Mouse (Mus musculus): ENCODE measurements at regions not wholly inside any gene's neighbourhood (a gene's known extent, or its start where the extent isn't known, plus 50 kb on each side); places are given as distances from the start of the nearest gene placed in this dataset.
A peak's percentile ranks its signal among the peaks of the same experiment; 100 is the strongest.

- DNase-seq = no peak
Measured at GRCm38 (mm10) chr1:151121686-151122085, 60.7 kb upstream of the Gm47985 start.

GRCm38 (mm10) chr1:151123964-151124363 lies 58.4 kb upstream of the Gm47985 start:
- DNase-seq = peak in 1 of 2 experiments; percentile 67

GRCm38 (mm10) chr1:151125028-151125659 lies 57.2 kb upstream of the Gm47985 start:
- DNase-seq = no peak

GRCm38 (mm10) chr1:151125764-151126485 lies 56.4 kb upstream of the Gm47985 start:
- no peak for DNase-seq

- no peak for DNase-seq
Measured at GRCm38 (mm10) chr1:151126756-151127155, 55.6 kb upstream of the Gm47985 start.

GRCm38 (mm10) chr1:151128005-151128404 lies 54.3 kb upstream of the Gm47985 start:
- peak in 1 of 2 experiments; percentile 42 for DNase-seq

- DNase-seq = no peak
Measured at GRCm38 (mm10) chr1:151128955-151129354, 53.4 kb upstream of the Gm47985 start.

GRCm38 (mm10) chr1:151130036-151130435 lies 52.3 kb upstream of the Gm47985 start:
- peak; percentile 37 to 75 for DNase-seq

GRCm38 (mm10) chr1:151130845-151131626 lies 51.3 kb upstream of the Gm47985 start:
- DNase-seq = no peak

GRCm38 (mm10) chr1:151131627-151132284 lies 50.6 kb upstream of the Gm47985 start:
- DNase-seq = no peak

Data from kidney, adult 8-10 months (tissue).